Mouse (Mus musculus) forebrain, embryonic 16.5 days (tissue): ENCODE measurements around the gene Hist1h3e. TPM values are rescaled to one million over a fixed set of nuclear protein-coding genes. Genes with fewer than 3 reads are reported as not detected.

Experiments
- ATAC-seq: fragments of 200-750 bp; cut with Nextera tagmentation; 2 replicates; pipeline ENCODE4 v1.8.0; 2017; ENCODE audit warnings: mild to moderate bottlenecking, moderate library complexity
- H3K27ac ChIP-seq: fragments of 300-500 bp; sonication (generic); 2 replicates; pipeline ENCODE4 v1.5.1; 2014; ENCODE audit warnings: low read length, control low read depth
- H3K27me3 ChIP-seq: fragments of 300-500 bp; sonication (generic); replicated peaks from 2 replicates; pipeline ENCODE4 v1.6.1; 2014; ENCODE audit warnings: low read length; ENCODE audit not compliant: control insufficient read depth, insufficient read depth
- H3K36me3 ChIP-seq: fragments of 300-500 bp; sonication (generic); 2 replicates; pipeline ENCODE4 v1.6.1; 2014; ENCODE audit not compliant: control insufficient read depth, insufficient read depth
- H3K4me1 ChIP-seq: fragments of 300-500 bp; sonication (generic); replicated peaks from 2 replicates; pipeline ENCODE4 v1.6.1; 2014; ENCODE audit warnings: low read length; ENCODE audit not compliant: control insufficient read depth, insufficient read depth
- H3K4me2 ChIP-seq: fragments of 300-500 bp; sonication (generic); 2 replicates; pipeline ENCODE4 v1.6.1; 2014; ENCODE audit warnings: mild to moderate bottlenecking, low read length, control low read depth
- H3K4me3 ChIP-seq: fragments of 300-500 bp; sonication (generic); replicated peaks from 2 replicates; pipeline ENCODE4 v1.5.1; 2014; ENCODE audit warnings: mild to moderate bottlenecking, low read length, control low read depth
- H3K9ac ChIP-seq: fragments of 300-500 bp; sonication (generic); replicated peaks from 2 replicates; pipeline ENCODE4 v1.6.1; 2014; ENCODE audit warnings: low read depth, low read length, control low read depth
- H3K9me3 ChIP-seq: fragments of 300-500 bp; sonication (generic); 2 replicates; pipeline ENCODE4 v1.6.1; 2016; ENCODE audit warnings: low read length; ENCODE audit not compliant: control insufficient read depth
- WGBS: fragments of 180-500 bp; shearing (Covaris S2); extraction: QIAGEN DNeasy Blood & Tissue Kit; methylation state at CpG from one replicate; pipeline ENCODE4 v1.1.7; 2014; 5-methylcytosine and 5-hydroxymethylcytosine counted together
- microRNA-seq: library from miRNA; unstranded; fragments of <30 nt; microRNA quantifications from one replicate; pipeline ENCODE4, GENCODE M21; 2017
- polyA plus RNA-seq: library from polyadenylated mRNA; unstranded; fragments of >200 nt; fragmentation: Nextera tagmentation; extraction: Ambion mirVana; gene quantifications from 2 replicates; pipeline ENCODE4 v1.2.1, GENCODE M21; 2015

Hist1h3e gene
- polyA plus RNA-seq, 1 experiment from 2014 or later, result 2.0 TPM

DNA sequence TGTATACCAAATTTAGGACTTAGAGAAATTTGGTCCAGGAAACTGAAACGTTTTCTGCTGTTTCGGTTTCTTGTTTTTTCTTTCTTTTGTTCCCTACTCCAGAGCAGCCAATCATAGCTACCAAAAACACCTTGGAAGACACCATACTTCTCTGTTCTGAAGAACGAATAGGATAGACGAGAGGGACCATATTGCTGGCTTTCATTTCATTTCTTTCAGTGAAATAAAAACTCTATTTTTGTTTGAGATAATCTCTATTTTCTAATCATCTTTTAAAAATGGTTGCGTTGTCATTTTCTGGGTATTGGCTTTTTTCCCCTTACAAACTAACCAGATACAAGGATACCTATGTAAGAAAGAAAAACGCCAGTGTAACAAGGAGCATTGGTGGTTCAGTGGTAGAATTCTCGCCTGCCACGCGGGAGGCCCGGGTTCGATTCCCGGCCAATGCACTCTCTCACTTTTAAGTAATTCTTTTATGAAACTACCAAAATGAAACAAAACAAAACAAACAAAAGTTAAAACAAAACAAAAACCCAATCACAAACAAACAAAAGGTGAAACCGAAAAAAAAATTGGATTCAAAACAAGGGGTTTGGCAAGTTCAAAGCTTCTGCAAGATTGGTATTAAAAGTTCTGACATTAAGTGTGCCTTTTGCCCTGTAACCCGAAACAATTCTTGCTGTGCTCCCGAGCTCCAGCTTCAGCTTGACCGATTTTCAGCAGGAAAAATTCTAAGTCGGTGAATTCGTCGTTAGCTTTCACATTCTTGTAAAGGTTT lies 45.2 kb downstream of the Hist1h3e start:
- under 1% methylated on average over 19 of the region's 19 CpGs for WGBS
- ATAC-seq, result peak; percentile 70
- peak overlapping the region; percentile 68; the same call in 1 of the 2 replicates for H3K27ac ChIP-seq
- peaks cover 7% of the 10 kb centered on the region for H3K4me1 ChIP-seq
- no peaks in the 10 kb centered on the region for H3K9me3 ChIP-seq
- H3K4me3 ChIP-seq, result peak overlapping the region; percentile 54
- H3K36me3 ChIP-seq, result no peaks in the 10 kb centered on the region
- 0 out of 2 replicates have a peak overlapping the region, but pooled peaks have one; percentile 34 for H3K9ac ChIP-seq
- no peaks in the 10 kb centered on the region for H3K27me3 ChIP-seq
- H3K4me2 ChIP-seq, result peak overlapping the region; percentile 72

GRCm38 (mm10) chr13:23515826-23516620 lies 46.1 kb downstream of the Hist1h3e start:
- WGBS, result 53% methylated on average over 15 of the region's 15 CpGs
- Histone ChIP-seq H3K36me3 (no peaks in the 10 kb centered on the region), H3K9ac (peak overlapping the region; percentile 53), H3K4me1 (peaks cover 7% of the 10 kb centered on the region), H3K27ac (no peak overlapping the region), H3K27me3 (no peaks in the 10 kb centered on the region), H3K4me2 (peak overlapping the region; percentile 67), H3K4me3 (peak overlapping the region; percentile 41), H3K9me3 (no peaks in the 10 kb centered on the region)
- no peak for ATAC-seq

GRCm38 (mm10) chr13:23515281-23515680 lies 46.9 kb downstream of the Hist1h3e start:
- no peaks in the 10 kb centered on the region for H3K27me3 ChIP-seq
- no peak overlapping the region for H3K9ac ChIP-seq
- H3K9me3 ChIP-seq, result no peaks in the 10 kb centered on the region
- peaks cover 7% of the 10 kb centered on the region for H3K4me1 ChIP-seq
- H3K4me2 ChIP-seq, result no peak overlapping the region
- H3K4me3 ChIP-seq, result no peak overlapping the region
- 78% methylated on average over 5 of the region's 5 CpGs for WGBS
- no peaks in the 10 kb centered on the region for H3K36me3 ChIP-seq
- no peak for ATAC-seq
- H3K27ac ChIP-seq, result no peak overlapping the region

DNA sequence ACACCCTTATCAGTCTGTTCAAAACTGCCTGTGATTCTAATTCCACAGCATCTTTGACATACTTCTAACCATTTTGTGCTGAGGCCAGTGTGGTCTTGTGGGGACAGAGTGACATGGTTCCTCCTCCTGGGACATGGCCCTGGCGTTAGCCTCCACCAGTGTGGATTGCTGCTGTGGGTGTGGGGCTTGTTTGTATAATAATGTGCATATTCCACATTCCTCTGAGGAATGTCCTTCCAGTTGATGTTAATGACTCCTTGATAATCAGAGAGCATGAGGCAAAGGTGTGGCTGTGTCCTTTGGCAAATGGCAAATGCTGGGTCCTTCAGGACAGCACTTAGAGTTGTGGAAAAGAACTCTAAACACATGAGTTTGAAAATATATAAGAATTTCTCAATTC lies 48.7 kb downstream of the Hist1h3e start:
- Histone ChIP-seq H3K27ac (no peak overlapping the region), H3K27me3 (no peaks in the 10 kb centered on the region), H3K4me1 (peaks cover 7% of the 10 kb centered on the region), H3K4me3 (no peak overlapping the region), H3K9me3 (no peaks in the 10 kb centered on the region), H3K36me3 (no peaks in the 10 kb centered on the region), H3K9ac (no peak overlapping the region), H3K4me2 (no peak overlapping the region)
- 91% methylated on average over 1 of the region's 1 CpGs for WGBS
- ATAC-seq, result no peak

Small RNA genes lying within 50 kb of the gene (microRNA-seq; reads per million reads assigned to microRNA genes)
- gene Gm44297 (not detected), gene Gm44359 (not detected), gene Gm44394 (not detected), gene n-TStga1 (not detected)

Other genes starting within 250 kb of the Hist1h3e start
- 62.5 and 72.6 TPM in 2 replicates for gene Zfp322a, start 193.2 kb downstream of the Hist1h3e start, polyA plus RNA-seq
- 12.7 and 13.0 TPM in 2 replicates for gene Abt1, start 138.5 kb downstream of the Hist1h3e start, polyA plus RNA-seq
- 0.06 and 0.22 TPM in 2 replicates for gene Btn1a1, start 96.5 kb downstream of the Hist1h3e start, polyA plus RNA-seq
- 0.18 TPM in 1 of 2 replicates, not detected in the other for gene Btn2a2, start 73.5 kb downstream of the Hist1h3e start, polyA plus RNA-seq
- gene Hist1h4h, start 31.3 kb downstream of the Hist1h3e start, polyA plus RNA-seq, result 2.9 and 4.6 TPM in 2 replicates
- not detected in 2 replicates for gene Hist1h2af, start 28.5 kb downstream of the Hist1h3e start, polyA plus RNA-seq
- 1.5 and 3.2 TPM in 2 replicates for gene Hist1h3g, start 26.9 kb downstream of the Hist1h3e start, polyA plus RNA-seq
- 0.23 and 0.47 TPM in 2 replicates for gene Hist1h2bh, start 19.0 kb downstream of the Hist1h3e start, polyA plus RNA-seq
- gene Hist1h3f, start 18.3 kb downstream of the Hist1h3e start, polyA plus RNA-seq, result 0.30 and 0.61 TPM in 2 replicates
- gene Hist1h4f, start 10.7 kb downstream of the Hist1h3e start, polyA plus RNA-seq, result not detected in 2 replicates
- 0.15 and 0.22 TPM in 2 replicates for gene Hist1h1d, start 9.1 kb downstream of the Hist1h3e start, polyA plus RNA-seq
- 33.0 and 46.2 TPM in 2 replicates for gene Hist1h2ae, start 8.9 kb upstream of the Hist1h3e start, polyA plus RNA-seq
- gene Hist1h2bg, start 9.0 kb upstream of the Hist1h3e start, polyA plus RNA-seq, result 2.1 and 6.2 TPM in 2 replicates
- 2.1 and 2.6 TPM in 2 replicates for gene Hist1h2bf, start 11.8 kb upstream of the Hist1h3e start, polyA plus RNA-seq
- gene Hist1h2ad, start 12.0 kb upstream of the Hist1h3e start, polyA plus RNA-seq, result 1.2 and 3.4 TPM in 2 replicates
- gene Hist1h3d, start 13.4 kb upstream of the Hist1h3e start, polyA plus RNA-seq, result 2.2 and 2.8 TPM in 2 replicates
- 51.0 and 59.0 TPM in 2 replicates for gene Hist1h4d, start 19.2 kb upstream of the Hist1h3e start, polyA plus RNA-seq
- gene Hist1h2be, start 58.8 kb upstream of the Hist1h3e start, polyA plus RNA-seq, result 2.0 and 2.6 TPM in 2 replicates
- gene Hist1h1e, start 60.2 kb upstream of the Hist1h3e start, polyA plus RNA-seq, result 7.0 and 9.9 TPM in 2 replicates
- 0.80 and 0.83 TPM in 2 replicates for gene Hist1h2ac, start 121.6 kb upstream of the Hist1h3e start, polyA plus RNA-seq
- gene Hist1h2bc, start 121.8 kb upstream of the Hist1h3e start, polyA plus RNA-seq, result 27.2 and 35.5 TPM in 2 replicates
- not detected in 2 replicates for gene Hist1h1t, start 133.4 kb upstream of the Hist1h3e start, polyA plus RNA-seq
- gene Hist1h4c, start 136.1 kb upstream of the Hist1h3e start, polyA plus RNA-seq, result 2.1 and 2.2 TPM in 2 replicates
- gene Hfe, start 148.5 kb upstream of the Hist1h3e start, polyA plus RNA-seq, result 2.1 and 3.3 TPM in 2 replicates
- gene Hist1h1c, start 176.4 kb upstream of the Hist1h3e start, polyA plus RNA-seq, result 16.7 and 22.7 TPM in 2 replicates
- 1.6 and 2.0 TPM in 2 replicates for gene Hist1h3c, start 183.2 kb upstream of the Hist1h3e start, polyA plus RNA-seq
- gene Hist1h2bb, start 184.4 kb upstream of the Hist1h3e start, polyA plus RNA-seq, result 0.86 and 0.95 TPM in 2 replicates
- gene Hist1h2ab, start 188.8 kb upstream of the Hist1h3e start, polyA plus RNA-seq, result 14.5 and 16.2 TPM in 2 replicates
- 4.9 and 6.7 TPM in 2 replicates for gene Hist1h3b, start 189.9 kb upstream of the Hist1h3e start, polyA plus RNA-seq
- gene Hist1h4b, start 194.6 kb upstream of the Hist1h3e start, polyA plus RNA-seq, result 1.5 TPM in 1 of 2 replicates, not detected in the other
- not detected in 2 replicates for gene Hist1h4a, start 198.9 kb upstream of the Hist1h3e start, polyA plus RNA-seq
- gene Hist1h3a, start 200.0 kb upstream of the Hist1h3e start, polyA plus RNA-seq, result 1.5 and 1.9 TPM in 2 replicates
- 0.70 and 1.0 TPM in 2 replicates for gene Hist1h1a, start 201.3 kb upstream of the Hist1h3e start, polyA plus RNA-seq
- gene Trim38, start 207.5 kb upstream of the Hist1h3e start, polyA plus RNA-seq, result not detected in 2 replicates
- not detected in 2 replicates for gene Slc17a2, start 244.6 kb upstream of the Hist1h3e start, polyA plus RNA-seq